Mouse (Mus musculus): ENCODE measurements around the gene Prkg2.

The Prkg2 gene

GRCm38 (mm10) chr5:98975877-98976672 is 61.1 kb downstream of the Prkg2 start:
- DNase-seq (ENCODE audit: low spot score): no peak

GRCm38 (mm10) chr5:98966679-98967078 is 70.5 kb downstream of the Prkg2 start:
- DNase-seq (ENCODE audit: low spot score): no peak

- DNase-seq (ENCODE audit: low spot score): no peak
These were observed 72.0 kb downstream of the Prkg2 start for GRCm38 (mm10) chr5:98965139-98965538.

GRCm38 (mm10) chr5:98964367-98964766 is 72.8 kb downstream of the Prkg2 start:
- no peak for DNase-seq (ENCODE audit: low spot score)

- no peak for DNase-seq (ENCODE audit: low spot score)
These were observed 74.7 kb downstream of the Prkg2 start for GRCm38 (mm10) chr5:98962472-98962871.

GRCm38 (mm10) chr5:98955576-98955975 is 81.6 kb downstream of the Prkg2 start:
- no peak for DNase-seq (ENCODE audit: low spot score)

GRCm38 (mm10) chr5:98953386-98953785 is 83.8 kb downstream of the Prkg2 start:
- DNase-seq (ENCODE audit: low spot score): no peak

GRCm38 (mm10) chr5:98951566-98951965 is 85.6 kb downstream of the Prkg2 start:
- no peak for DNase-seq (ENCODE audit: low spot score)

- DNase-seq (ENCODE audit: low spot score): no peak
These were observed 86.6 kb downstream of the Prkg2 start for GRCm38 (mm10) chr5:98950495-98951092.

GRCm38 (mm10) chr5:98949784-98950183 is 87.4 kb downstream of the Prkg2 start:
- no peak for DNase-seq (ENCODE audit: low spot score)

- DNase-seq (ENCODE audit: low spot score): no peak
These were observed 90.5 kb downstream of the Prkg2 start for GRCm38 (mm10) chr5:98946656-98947055.

- no peak for DNase-seq (ENCODE audit: low spot score)
These were observed 91.0 kb downstream of the Prkg2 start for GRCm38 (mm10) chr5:98946117-98946620.

GRCm38 (mm10) chr5:98943776-98944175 is 93.4 kb downstream of the Prkg2 start:
- DNase-seq (ENCODE audit: low spot score): no peak

GRCm38 (mm10) chr5:98940731-98941130 is 96.4 kb downstream of the Prkg2 start:
- no peak for DNase-seq (ENCODE audit: low spot score)

GRCm38 (mm10) chr5:98939631-98940208 is 97.4 kb downstream of the Prkg2 start:
- DNase-seq (ENCODE audit: low spot score): no peak

- DNase-seq (ENCODE audit: low spot score): no peak
These were observed 98.0 kb downstream of the Prkg2 start for GRCm38 (mm10) chr5:98939116-98939515.

- DNase-seq (ENCODE audit: low spot score): no peak
These were observed 99.3 kb downstream of the Prkg2 start for GRCm38 (mm10) chr5:98937879-98938278.

- no peak for DNase-seq (ENCODE audit: low spot score)
These were observed 100.5 kb downstream of the Prkg2 start for GRCm38 (mm10) chr5:98936650-98937049.

- DNase-seq (ENCODE audit: low spot score): no peak
These were observed 101.2 kb downstream of the Prkg2 start for GRCm38 (mm10) chr5:98935930-98936329.

GRCm38 (mm10) chr5:98922921-98923320 is 114.2 kb downstream of the Prkg2 start:
- no peak for DNase-seq (ENCODE audit: low spot score)

GRCm38 (mm10) chr5:98921608-98922007 is 115.5 kb downstream of the Prkg2 start:
- no peak for DNase-seq (ENCODE audit: low spot score)

- no peak for DNase-seq (ENCODE audit: low spot score)
These were observed 118.4 kb downstream of the Prkg2 start for GRCm38 (mm10) chr5:98918716-98919115.

GRCm38 (mm10) chr5:98902339-98902738 is 134.8 kb downstream of the Prkg2 start:
- no peak for DNase-seq (ENCODE audit: low spot score)

All from spleen, adult 12 weeks (tissue).